Mouse (Mus musculus) neural tube, embryonic 11.5 days (tissue): ENCODE data around the gene Kcns3. TPM values are rescaled to one million over a fixed set of nuclear protein-coding genes. Genes with fewer than 3 reads are reported as not detected.
A peak's percentile ranks its signal among the peaks of the same experiment; 100 is the strongest.

Experiments
- ATAC-seq: fragments of 200-750 bp; cut with Nextera tagmentation; 2 replicates; pipeline ENCODE4 v1.8.0; 2017; ENCODE audit warnings: moderate number of reproducible peaks, mild to moderate bottlenecking, moderate TSS enrichment, moderate library complexity; ENCODE audit not compliant: insufficient read depth, low FRiP score, low TSS enrichment
- DNase-seq: peaks from one replicate; pipeline ENCODE4 v3.0.0-alpha.2; 2015; ENCODE audit warnings: low spot score
- H3K27ac ChIP-seq: fragments of 300-500 bp; sonication (generic); 2 replicates; pipeline ENCODE4 v1.5.1; 2014; ENCODE audit warnings: low read depth, mild to moderate bottlenecking, low read length
- H3K27me3 ChIP-seq: fragments of 300-500 bp; sonication (generic); 2 replicates; pipeline ENCODE4 v1.6.1; 2014; ENCODE audit warnings: mild to moderate bottlenecking, low read length, mixed read lengths; ENCODE audit not compliant: control insufficient read depth, insufficient read depth
- H3K36me3 ChIP-seq: fragments of 300-500 bp; sonication (generic); 2 replicates; pipeline ENCODE4 v1.6.1; 2014; ENCODE audit warnings: mild to moderate bottlenecking, low read length, moderate library complexity, mixed read lengths; ENCODE audit not compliant: control insufficient read depth, insufficient read depth
- H3K4me1 ChIP-seq: fragments of 300-500 bp; sonication (generic); 2 replicates; pipeline ENCODE4 v1.6.1; 2014; ENCODE audit warnings: low read length, mixed read lengths; ENCODE audit not compliant: control insufficient read depth, insufficient read depth
- H3K4me2 ChIP-seq: fragments of 300-500 bp; sonication (generic); 2 replicates; pipeline ENCODE4 v1.6.1; 2014; ENCODE audit warnings: low read depth, mild to moderate bottlenecking, moderate library complexity
- H3K4me3 ChIP-seq: fragments of 300-500 bp; sonication (generic); 2 replicates; pipeline ENCODE4 v1.5.1; 2014; ENCODE audit warnings: low read depth, low read length
- H3K9ac ChIP-seq: fragments of 300-500 bp; sonication (generic); 2 replicates; pipeline ENCODE4 v1.6.1; 2014; ENCODE audit warnings: mild to moderate bottlenecking, low read length
- H3K9me3 ChIP-seq: fragments of 300-500 bp; sonication (generic); 2 replicates; pipeline ENCODE4 v1.6.1; 2016; ENCODE audit warnings: low read length; ENCODE audit not compliant: control insufficient read depth
- WGBS: fragments of 180-500 bp; shearing (Covaris S2); extraction: QIAGEN DNeasy Blood & Tissue Kit; methylation state at CpG from one replicate; pipeline ENCODE4 v1.1.7; 2014; 5-methylcytosine and 5-hydroxymethylcytosine counted together
- polyA plus RNA-seq: library from polyadenylated mRNA; unstranded; fragments of >200 nt; fragmentation: Nextera tagmentation; extraction: Ambion mirVana; gene quantifications from 2 replicates; pipeline ENCODE4 v1.2.1, GENCODE M21; 2014

The Kcns3 gene
- polyA plus RNA-seq, 1 experiment from 2014 or later: 0.99 TPM

DNA sequence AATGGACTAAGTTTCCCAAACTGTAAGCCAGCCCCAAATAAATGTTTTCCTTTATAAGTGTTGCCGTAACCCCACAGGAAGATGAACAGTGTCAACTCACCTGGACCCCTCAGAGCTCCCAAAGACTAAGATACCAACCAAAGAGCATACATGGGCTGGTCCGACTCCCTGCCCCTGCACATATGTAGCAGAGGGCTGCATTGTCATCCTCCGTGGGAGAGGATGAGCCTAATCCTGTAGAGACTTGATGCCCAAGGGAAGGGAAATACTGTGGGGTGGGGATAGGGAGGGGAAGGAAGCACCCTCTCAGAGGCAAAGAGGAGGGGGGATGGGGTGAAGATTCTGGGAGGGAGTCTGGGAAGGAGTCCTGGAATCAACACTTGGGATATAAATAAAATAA lies 7.8 kb upstream of the Kcns3 start:
- 94% methylated on average over 3 of the region's 3 CpGs for WGBS
- Histone ChIP-seq H3K4me3 (no peak overlapping the region), H3K27me3 (no peaks in the 10 kb centered on the region), H3K4me2 (no peak overlapping the region), H3K9me3 (no peaks in the 10 kb centered on the region), H3K27ac (no peak overlapping the region), H3K4me1 (no peaks in the 10 kb centered on the region), H3K9ac (no peak overlapping the region), H3K36me3 (no peaks in the 10 kb centered on the region)
- DNase-seq (no peak), ATAC-seq (no peak)

DNA sequence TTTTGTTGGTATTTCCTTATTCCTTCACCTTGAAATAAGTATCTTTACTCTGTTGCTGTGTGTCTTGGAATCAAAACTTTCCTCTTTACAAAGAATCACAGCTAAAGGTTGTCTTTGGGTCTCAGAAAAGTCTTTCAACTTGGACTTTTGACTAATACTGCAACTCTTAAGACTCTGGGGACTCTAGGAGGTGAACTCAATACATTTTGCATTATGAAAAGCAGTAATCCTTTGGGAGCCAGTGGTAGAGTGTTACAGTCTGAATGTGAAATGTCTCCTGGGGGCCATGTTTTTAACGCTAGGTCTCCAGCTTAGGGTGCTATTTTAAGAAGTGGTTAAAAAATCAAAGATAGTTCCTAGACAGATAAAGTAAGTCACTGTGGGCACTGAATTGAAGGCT lies 4.3 kb upstream of the Kcns3 start:
- Histone ChIP-seq H3K36me3 (no peaks in the 10 kb centered on the region), H3K9ac (no peak overlapping the region), H3K27me3 (peaks cover 16% of the 10 kb centered on the region), H3K9me3 (no peaks in the 10 kb centered on the region), H3K4me1 (peaks cover 6% of the 10 kb centered on the region), H3K4me3 (no peak overlapping the region), H3K4me2 (no peak overlapping the region), H3K27ac (no peak overlapping the region)
- ATAC-seq: no peak
- 97% methylated on average over 1 of the region's 1 CpGs for WGBS
- DNase-seq: no peak

DNA sequence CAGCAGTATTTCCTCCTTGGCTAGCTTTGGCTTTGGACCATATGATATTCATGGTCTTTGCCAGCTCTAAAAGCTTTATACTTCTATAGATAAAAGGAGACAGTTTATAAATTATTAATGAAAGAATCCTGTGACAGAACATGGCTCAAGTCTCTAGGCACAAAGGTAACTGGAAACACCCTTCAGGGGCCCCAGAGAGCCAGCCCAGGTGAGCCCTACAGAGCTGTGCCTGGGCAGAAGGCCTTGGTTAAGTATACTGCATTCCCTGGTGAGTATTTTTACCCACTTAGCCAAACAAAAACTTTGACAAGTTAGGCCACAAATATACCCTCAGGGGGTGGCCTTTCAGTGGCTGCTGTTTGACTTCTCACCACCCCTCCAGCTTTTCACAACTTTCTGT lies 2.7 kb upstream of the Kcns3 start:
- Histone ChIP-seq H3K36me3 (no peaks in the 10 kb centered on the region), H3K9me3 (no peaks in the 10 kb centered on the region), H3K27me3 (peaks cover 31% of the 10 kb centered on the region), H3K27ac (no peak overlapping the region), H3K4me2 (no peak overlapping the region), H3K9ac (no peak overlapping the region), H3K4me1 (peaks cover 10% of the 10 kb centered on the region), H3K4me3 (no peak overlapping the region)
- ATAC-seq (no peak), DNase-seq (no peak)

DNA sequence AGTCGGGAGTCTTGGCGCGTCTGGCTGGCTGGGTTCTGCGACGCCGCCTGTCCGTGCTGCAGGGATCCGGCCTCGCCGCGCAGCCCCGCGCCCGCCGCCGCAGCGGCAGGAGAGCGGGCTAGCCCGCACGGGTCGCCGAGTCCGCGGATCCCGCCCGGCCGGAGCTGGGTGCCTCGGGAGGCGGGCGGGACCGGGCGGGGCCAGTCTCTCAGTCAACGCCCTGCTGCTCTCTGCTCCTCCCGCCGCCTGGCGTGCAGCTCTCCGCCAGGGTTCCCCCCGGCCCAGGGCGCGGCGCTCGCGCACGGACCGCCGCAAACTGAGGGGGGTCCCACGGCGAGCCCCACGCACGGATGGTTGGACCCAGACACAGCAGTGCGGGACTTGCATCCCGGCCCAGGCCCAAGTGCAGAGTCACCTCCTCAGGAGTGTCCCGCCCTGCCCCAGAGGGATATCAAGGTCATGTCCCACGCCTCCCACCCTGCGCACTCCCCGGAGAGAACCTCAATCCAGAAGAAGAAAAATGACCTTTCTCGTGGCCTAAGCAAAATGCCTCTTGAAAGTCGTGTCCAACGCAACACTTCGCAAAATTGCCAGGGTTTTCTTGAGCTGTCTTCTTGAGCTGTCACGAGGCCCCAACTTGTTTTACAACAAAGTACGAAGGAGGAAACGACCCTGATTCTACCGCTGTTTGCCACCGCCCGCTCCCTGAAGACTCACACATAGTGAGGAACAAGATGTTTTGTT lies 492 bp downstream of the Kcns3 start:
- peak overlapping the region; percentile 50 for H3K9ac ChIP-seq
- peak overlapping the region; percentile 48 for H3K4me3 ChIP-seq
- peak; percentile 79 for ATAC-seq
- under 1% methylated on average over 64 of the region's 66 CpGs for WGBS
- peaks cover 10% of the 10 kb centered on the region for H3K4me1 ChIP-seq
- DNase-seq: peak; percentile 66
- no peaks in the 10 kb centered on the region for H3K36me3 ChIP-seq
- H3K27me3 ChIP-seq: peaks cover 34% of the 10 kb centered on the region
- no peaks in the 10 kb centered on the region for H3K9me3 ChIP-seq
- H3K4me2 ChIP-seq: peak overlapping the region; percentile 96
- H3K27ac ChIP-seq: no peak overlapping the region

DNA sequence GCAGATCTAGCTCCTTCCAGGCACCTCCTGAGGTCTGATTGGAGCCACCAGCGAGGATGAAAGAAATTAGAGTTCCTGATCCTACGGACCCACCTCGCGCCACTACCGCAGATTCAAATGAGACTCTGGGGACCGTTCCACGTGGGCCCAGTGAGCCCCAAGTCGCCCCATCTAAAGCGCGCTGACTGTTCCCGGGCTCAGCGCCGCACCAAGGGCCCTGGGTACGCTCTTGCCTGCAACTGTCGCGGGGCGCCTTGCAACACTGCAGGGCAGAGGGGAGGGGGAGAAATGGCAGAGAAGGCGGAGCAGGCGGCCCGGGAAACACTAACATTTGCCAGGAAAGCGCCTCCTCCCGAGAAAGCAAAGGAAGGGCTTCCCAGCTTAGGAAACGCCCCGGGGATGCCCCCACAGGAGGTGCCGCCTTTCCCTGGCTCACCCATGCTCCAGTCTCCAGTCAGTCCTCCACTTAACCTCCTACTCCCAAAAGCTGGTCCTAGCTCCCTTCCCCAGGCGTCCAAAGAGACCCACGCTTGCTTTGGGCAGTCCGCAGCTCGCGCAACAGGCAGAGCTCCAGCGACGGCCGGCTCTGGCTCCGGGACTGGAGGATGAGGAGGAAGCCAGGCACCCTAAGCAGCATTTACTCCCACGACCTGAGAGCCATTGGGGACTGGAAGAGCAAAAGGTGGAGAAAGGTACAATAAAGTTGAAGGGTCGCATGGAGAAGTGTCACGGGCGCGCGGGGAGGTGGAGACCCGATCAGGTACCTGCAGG lies 1.2 kb downstream of the Kcns3 start:
- no peak overlapping the region; the same call in 1 of the 2 replicates for H3K9ac ChIP-seq
- ATAC-seq: peak; percentile 56
- peak overlapping the region; percentile 96 for H3K4me2 ChIP-seq
- no peak overlapping the region for H3K27ac ChIP-seq
- under 1% methylated on average over 40 of the region's 41 CpGs for WGBS
- DNase-seq: peak; percentile 66
- H3K4me3 ChIP-seq: peak overlapping the region; percentile 48
- peaks cover 34% of the 10 kb centered on the region for H3K27me3 ChIP-seq
- no peaks in the 10 kb centered on the region for H3K36me3 ChIP-seq
- H3K9me3 ChIP-seq: no peaks in the 10 kb centered on the region
- H3K4me1 ChIP-seq: peaks cover 10% of the 10 kb centered on the region

DNA sequence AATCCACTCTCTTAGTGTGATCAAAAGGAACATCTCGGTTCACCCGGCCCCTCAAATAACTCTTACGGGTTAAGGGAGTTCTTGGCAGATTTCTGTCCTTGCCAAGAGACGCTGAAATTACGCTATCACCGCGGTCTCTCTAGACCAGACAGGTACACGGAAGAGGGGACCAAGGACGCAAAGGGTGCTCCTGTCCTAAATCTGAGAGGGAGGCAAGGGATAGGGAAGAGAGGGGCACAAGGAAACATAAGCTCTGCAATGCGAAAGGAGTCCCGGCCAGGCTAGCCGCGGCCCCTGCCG lies 1.8 kb downstream of the Kcns3 start:
- ATAC-seq: 0 out of 2 replicates have a peak, but pooled peaks have one; percentile 7
- Histone ChIP-seq H3K27me3 (peaks cover 34% of the 10 kb centered on the region), H3K4me3 (peak overlapping the region; percentile 48), H3K27ac (no peak overlapping the region), H3K36me3 (no peaks in the 10 kb centered on the region), H3K9me3 (no peaks in the 10 kb centered on the region), H3K9ac (no peak overlapping the region), H3K4me1 (peaks cover 10% of the 10 kb centered on the region), H3K4me2 (peak overlapping the region; percentile 96)
- DNase-seq: no peak
- 2% methylated on average over 14 of the region's 14 CpGs for WGBS

DNA sequence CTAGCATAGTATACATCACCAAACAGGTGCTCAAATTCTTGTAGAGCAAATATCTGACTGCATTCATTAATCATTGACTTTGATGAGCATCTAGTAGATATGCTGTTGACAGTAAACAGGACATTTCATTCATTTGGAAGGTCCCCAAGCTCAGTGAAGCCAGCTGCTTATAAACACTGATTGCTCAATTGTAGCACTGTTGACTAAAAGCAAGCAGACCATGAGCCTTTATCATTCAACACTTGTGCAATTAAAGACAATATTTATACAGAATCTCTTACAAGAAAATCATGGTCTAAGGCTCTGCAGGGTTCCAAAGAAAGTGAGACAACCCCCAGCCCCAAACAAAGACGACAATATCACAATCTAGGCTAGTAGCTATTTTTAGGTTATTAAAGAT lies 6.0 kb downstream of the Kcns3 start:
- peaks cover 4% of the 10 kb centered on the region; the same call in 1 of the 2 replicates for H3K4me1 ChIP-seq
- peaks cover 16% of the 10 kb centered on the region for H3K27me3 ChIP-seq
- no peak overlapping the region for H3K4me2 ChIP-seq
- no peak overlapping the region for H3K9ac ChIP-seq
- 78% methylated on average over 1 of the region's 1 CpGs for WGBS
- no peaks in the 10 kb centered on the region for H3K36me3 ChIP-seq
- no peak overlapping the region for H3K27ac ChIP-seq
- no peak overlapping the region for H3K4me3 ChIP-seq
- H3K9me3 ChIP-seq: no peaks in the 10 kb centered on the region
- ATAC-seq (no peak), DNase-seq (no peak)

DNA sequence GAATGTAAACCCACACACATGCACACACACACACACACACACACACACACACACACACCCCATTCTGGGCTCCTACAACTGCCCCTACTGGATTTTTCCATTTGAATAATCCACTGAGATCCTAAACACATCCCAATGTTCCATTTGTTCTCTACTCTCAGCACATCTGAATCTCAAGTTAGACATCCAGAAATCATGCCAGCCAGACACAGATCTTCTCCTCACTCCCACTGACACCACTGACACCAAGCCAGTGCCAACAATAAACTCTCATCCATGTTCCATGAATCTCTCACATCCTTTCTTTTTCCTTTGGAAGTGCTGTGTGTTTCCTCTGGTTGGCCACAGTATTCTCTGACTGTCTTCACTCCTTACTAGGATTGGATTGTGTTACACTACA lies 18.4 kb downstream of the Kcns3 start:
- ATAC-seq (no peak), DNase-seq (no peak)
- no peaks in the 10 kb centered on the region for H3K36me3 ChIP-seq
- H3K4me3 ChIP-seq: no peak overlapping the region
- no peaks in the 10 kb centered on the region for H3K9me3 ChIP-seq
- H3K27ac ChIP-seq: no peak overlapping the region
- no peak overlapping the region for H3K9ac ChIP-seq
- H3K27me3 ChIP-seq: no peaks in the 10 kb centered on the region
- no peaks in the 10 kb centered on the region for H3K4me1 ChIP-seq
- H3K4me2 ChIP-seq: no peak overlapping the region

DNA sequence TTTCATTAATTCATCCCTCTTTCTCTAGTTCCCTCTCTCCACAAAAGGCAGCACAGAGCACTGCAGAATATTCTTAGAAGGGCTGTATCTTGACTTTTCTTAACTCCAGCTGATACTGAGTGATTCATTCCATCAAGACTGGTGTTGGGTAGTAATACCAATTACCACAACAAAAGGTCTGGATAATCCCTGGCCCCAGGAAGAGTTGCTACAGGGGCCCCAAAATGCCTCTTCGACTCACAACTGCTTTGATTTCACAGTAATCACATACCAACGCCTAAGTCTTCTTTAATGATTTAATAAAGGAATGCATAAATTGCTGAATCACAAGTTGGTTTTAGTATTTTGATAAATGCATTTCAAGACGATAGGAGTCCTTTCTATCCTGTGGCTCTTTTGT lies 21.7 kb downstream of the Kcns3 start:
- Histone ChIP-seq H3K36me3 (no peaks in the 10 kb centered on the region), H3K27ac (no peak overlapping the region), H3K4me2 (no peak overlapping the region), H3K4me3 (no peak overlapping the region), H3K9me3 (no peaks in the 10 kb centered on the region), H3K4me1 (no peaks in the 10 kb centered on the region), H3K9ac (no peak overlapping the region), H3K27me3 (no peaks in the 10 kb centered on the region)
- whole genome bisulfite sequencing: 45% methylated on average over 3 of the region's 3 CpGs
- no peak for ATAC-seq
- no peak for DNase-seq
